Mouse (Mus musculus) central nervous system, embryonic 14 days (tissue): ENCODE results near the gene Gm7849. TPM values are rescaled to one million over a fixed set of nuclear protein-coding genes. Genes with fewer than 3 reads are reported as not detected.

ENCODE experiments used
- polyA plus RNA-seq: library from polyadenylated mRNA; depleted of rRNA; stranded (reverse); fragments of >200 nt; gene quantifications from 2 replicates; pipeline ENCODE4 v1.2.3, GENCODE M21; 2012; rRNA removed

The Gm7849 gene
- polyA plus RNA-seq: not detected in 2 replicates

DNA sequence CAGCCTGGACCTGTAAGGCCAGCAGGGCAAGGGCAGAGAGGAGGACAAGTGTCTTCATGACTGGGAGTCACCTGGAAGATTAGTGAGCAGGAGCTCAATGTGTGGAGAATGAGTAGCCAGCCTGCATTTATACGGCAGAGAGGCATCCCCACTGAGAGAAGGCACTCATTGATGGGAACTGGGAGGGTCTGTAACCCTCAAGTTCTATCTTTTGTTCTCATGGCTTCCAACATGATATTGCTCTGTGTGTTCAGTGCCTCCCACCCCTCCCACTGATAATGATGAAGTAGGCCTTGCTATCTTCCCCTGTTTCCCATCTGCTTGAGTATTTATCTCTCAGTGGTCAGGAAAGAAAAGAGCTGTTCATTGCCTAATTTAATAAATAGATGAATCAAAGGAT lies at the start of gene Gm7849:
TSS of gene Gm7849 (minus strand) at position 101 of the 400 bp plus-strand sequence.

DNA sequence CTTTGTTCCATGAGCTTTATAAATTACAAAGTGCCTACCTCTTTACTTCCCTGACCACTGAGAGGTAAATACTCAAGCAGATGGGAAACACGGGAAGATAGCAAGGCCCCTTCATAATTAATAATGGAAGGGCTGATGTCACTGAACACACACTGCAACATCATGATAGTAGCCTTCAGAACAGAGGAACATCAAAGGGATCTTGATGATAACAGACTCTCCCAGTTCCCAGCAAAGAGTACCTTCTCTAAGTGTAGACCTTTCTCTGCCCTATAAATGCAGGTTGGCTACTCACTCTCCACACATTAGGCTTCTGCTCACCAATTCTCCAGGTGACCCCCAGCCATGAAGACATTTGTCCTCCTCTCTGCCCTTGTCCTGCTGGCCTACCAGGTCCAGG lies 29.2 kb downstream of the Gm7849 start, which contains the start of gene Defa36:
TSS of gene Defa36 (plus strand) at position 301 of the 400 bp plus-strand sequence.

Other genes starting within 250 kb of the Gm7849 start
- not detected in 2 replicates for gene Gm15292, start 206.8 kb downstream of the Gm7849 start, polyA plus RNA-seq
- gene Defa27, start 141.0 kb downstream of the Gm7849 start, polyA plus RNA-seq: not detected in 2 replicates
- not detected in 2 replicates for gene Defa29, start 129.5 kb downstream of the Gm7849 start, polyA plus RNA-seq
- gene Defa2, start 78.0 kb downstream of the Gm7849 start, polyA plus RNA-seq: not detected in 2 replicates
- not detected in 2 replicates for gene Defa33, start 64.7 kb downstream of the Gm7849 start, polyA plus RNA-seq
- gene Defa36, start 29.1 kb downstream of the Gm7849 start, polyA plus RNA-seq: not detected in 2 replicates
- gene Defa20, start 52.7 kb upstream of the Gm7849 start, polyA plus RNA-seq: not detected in 2 replicates
- not detected in 2 replicates for gene Defa32, start 72.5 kb upstream of the Gm7849 start, polyA plus RNA-seq
- gene Defa37, start 108.8 kb upstream of the Gm7849 start, polyA plus RNA-seq: not detected in 2 replicates
- gene Defa28, start 126.4 kb upstream of the Gm7849 start, polyA plus RNA-seq: not detected in 2 replicates
- not detected in 2 replicates for gene Gm7861, start 137.9 kb upstream of the Gm7849 start, polyA plus RNA-seq
- gene Defa26, start 161.6 kb upstream of the Gm7849 start, polyA plus RNA-seq: not detected in 2 replicates
- gene Defa17, start 199.2 kb upstream of the Gm7849 start, polyA plus RNA-seq: not detected in 2 replicates
- gene Defa34, start 209.2 kb upstream of the Gm7849 start, polyA plus RNA-seq: not detected in 2 replicates
- gene AY761184, start 247.1 kb upstream of the Gm7849 start, polyA plus RNA-seq: not detected in 2 replicates